Mouse (Mus musculus) urinary bladder, postnatal 0 days (tissue): ENCODE data around the gene Mup5. TPM values are rescaled to one million over a fixed set of nuclear protein-coding genes. Genes with fewer than 3 reads are reported as not detected.

Experiments
- polyA plus RNA-seq: library from polyadenylated mRNA; unstranded; fragments of >200 nt; fragmentation: Nextera tagmentation; extraction: Ambion mirVana; gene quantifications from 2 replicates; pipeline ENCODE4 v1.2.1, GENCODE M21; 2015

Gene Mup5
- polyA plus RNA-seq: not detected in 2 replicates

GRCm38 (mm10) chr4:61834952-61835708 is at the start of gene Mup5:
Mup5 (minus strand) TSS chr4:61835233.

GRCm38 (mm10) chr4:61782169-61782568 is 52.9 kb downstream of the Mup5 start, which contains the start of gene Mup19:
Mup19 (minus strand) TSS chr4:61782269.

Other genes with a start within 250 kb of the Mup5 start
- gene Mup17, start 239.4 kb downstream of the Mup5 start, polyA plus RNA-seq: not detected in 2 replicates
- not detected in 2 replicates for gene Mup18, start 161.1 kb downstream of the Mup5 start, polyA plus RNA-seq
- not detected in 2 replicates for gene Mup19, start 53.0 kb downstream of the Mup5 start, polyA plus RNA-seq
- not detected in 2 replicates for gene Mup20, start 218.9 kb upstream of the Mup5 start, polyA plus RNA-seq